Mouse (Mus musculus) CH12.LX (cell line): ENCODE measurements at regions not wholly inside any gene's neighbourhood (a gene's known extent, or its start where the extent isn't known, plus 50 kb on each side); places are given as distances from the start of the nearest gene placed in this dataset.

ENCODE experiments used
- DNase-seq: peaks from one replicate; pipeline ENCODE4 v3.0.0-alpha.2; 2013; ENCODE audit errors: extremely low read depth
- H3K27ac ChIP-seq: 2 replicates; pipeline ENCODE4 v1.5.1; 2012; ENCODE audit warnings: low read depth, mild to moderate bottlenecking, control low read depth, moderate library complexity; ENCODE audit not compliant: insufficient read depth
- H3K27me3 ChIP-seq: replicated peaks from 2 replicates; pipeline ENCODE3; 2012; ENCODE audit warnings: inconsistent platforms
- H3K36me3 ChIP-seq, 2 experiments: replicated peaks in 1 of 2; 2 replicates each; pipeline versions ENCODE3 to v1.6.1; 2012; ENCODE audit warnings: inconsistent platforms in 1 of 2, low read length in 1 of 2, mild to moderate bottlenecking in 1 of 2, mixed read lengths in 1 of 2, moderate library complexity in 1 of 2; ENCODE audit not compliant: control insufficient read depth in 1 of 2, insufficient read depth in 1 of 2
- H3K4me1 ChIP-seq, 2 experiments: 2 replicates each; pipeline ENCODE4 v1.6.1; 2012; ENCODE audit warnings: inconsistent platforms in 1 of 2, moderate library complexity in 1 of 2; ENCODE audit not compliant: insufficient read depth in 2 of 2, control insufficient read depth in 1 of 2
- H3K4me2 ChIP-seq: 2 replicates; pipeline ENCODE4 v1.6.1; 2012; ENCODE audit warnings: low read depth, mild to moderate bottlenecking, control low read depth; ENCODE audit not compliant: poor library complexity, insufficient read depth, severe bottlenecking
- H3K4me3 ChIP-seq, 3 experiments: fragments of 150-350 bp in 1 of 3; sonication (generic) in 1 of 3; replicated peaks in 1 of 3; 2 replicates each; pipeline versions ENCODE3 to v1.5.1; 2011 to 2012; ENCODE audit warnings: low read depth in 2 of 3, low read length in 2 of 3, mild to moderate bottlenecking in 2 of 3, moderate library complexity in 2 of 3, control low read depth in 1 of 3, improper control_type of control experiment in 1 of 3, inconsistent platforms in 1 of 3, mixed read lengths in 1 of 3; ENCODE audit not compliant: poor library complexity in 1 of 3
- H3K79me2 ChIP-seq: replicated peaks from 2 replicates; pipeline ENCODE4 v1.6.1; 2012; ENCODE audit warnings: mild to moderate bottlenecking, moderate library complexity; ENCODE audit not compliant: control insufficient read depth, poor library complexity, insufficient read depth, severe bottlenecking; ENCODE audit errors: extremely low read depth
- H3K9ac ChIP-seq: 2 replicates; pipeline ENCODE4 v1.6.1; 2012; ENCODE audit warnings: low read depth, mild to moderate bottlenecking, control low read depth, moderate library complexity; ENCODE audit not compliant: insufficient read depth
- H3K9me3 ChIP-seq: replicated peaks from 2 replicates; pipeline ENCODE3; 2012; ENCODE audit warnings: low read length, inconsistent platforms, mixed read lengths
- CHD1 ChIP-seq: IDR thresholded peaks from 2 replicates; pipeline ENCODE4 v1.6.1; 2012; ENCODE audit warnings: low read depth, low read length, improper control_type of control experiment, inconsistent platforms
- CHD2 ChIP-seq: IDR thresholded peaks from 2 replicates; pipeline ENCODE4 v1.6.1; 2011; ENCODE audit warnings: low read length, improper control_type of control experiment
- ELF1 ChIP-seq: IDR thresholded peaks from 2 replicates; pipeline ENCODE4 v1.6.1; 2014; ENCODE audit warnings: low read depth, mild to moderate bottlenecking, inconsistent platforms, low read length, improper control_type of control experiment
- EP300 ChIP-seq: IDR thresholded peaks from 2 replicates; pipeline ENCODE4 v1.6.1; 2011; ENCODE audit warnings: low read length, improper control_type of control experiment
- ETS1 ChIP-seq: conservative IDR thresholded peaks from 2 replicates; pipeline ENCODE4 v1.6.1; 2012; ENCODE audit warnings: low read depth, mild to moderate bottlenecking, inconsistent platforms, low read length, improper control_type of control experiment, moderate library complexity
- GABPA ChIP-seq: IDR thresholded peaks from 2 replicates; pipeline ENCODE4 v1.6.1; 2012; ENCODE audit warnings: low read depth, low read length, improper control_type of control experiment, inconsistent platforms; ENCODE audit not compliant: insufficient replicate concordance
- HCFC1 ChIP-seq: IDR thresholded peaks from 2 replicates; pipeline ENCODE4 v1.6.1; 2012; ENCODE audit warnings: low read depth, mild to moderate bottlenecking, inconsistent platforms, low read length, improper control_type of control experiment
- JUN ChIP-seq: IDR thresholded peaks from 2 replicates; pipeline ENCODE4 v1.6.1; 2011; ENCODE audit warnings: low read depth, mild to moderate bottlenecking, low read length, improper control_type of control experiment, moderate library complexity; ENCODE audit not compliant: insufficient read depth
- KAT2A ChIP-seq: IDR thresholded peaks from 2 replicates; pipeline ENCODE4 v1.6.1; 2012; ENCODE audit warnings: low read length, improper control_type of control experiment, inconsistent platforms; ENCODE audit not compliant: insufficient replicate concordance
- MAX ChIP-seq: IDR thresholded peaks from 2 replicates; pipeline ENCODE4 v1.6.1; 2011; ENCODE audit warnings: low read length, improper control_type of control experiment
- MAZ ChIP-seq: IDR thresholded peaks from 2 replicates; pipeline ENCODE4 v1.6.1; 2012; ENCODE audit warnings: low read depth, mild to moderate bottlenecking, inconsistent platforms, low read length, improper control_type of control experiment, moderate library complexity
- MEF2A ChIP-seq: IDR thresholded peaks from 2 replicates; pipeline ENCODE4 v1.6.1; 2014; ENCODE audit warnings: low read depth, mild to moderate bottlenecking, inconsistent platforms, low read length, improper control_type of control experiment, borderline replicate concordance
- MXI1 ChIP-seq: IDR thresholded peaks from 2 replicates; pipeline ENCODE4 v1.6.1; 2011; ENCODE audit warnings: mild to moderate bottlenecking, low read depth, low read length, improper control_type of control experiment
- NELFE ChIP-seq: IDR thresholded peaks from 2 replicates; pipeline ENCODE4 v1.6.1; 2011; ENCODE audit warnings: low read depth, low read length, improper control_type of control experiment
- NRF1 ChIP-seq: IDR thresholded peaks from 2 replicates; pipeline ENCODE4 v1.6.1; 2014; ENCODE audit warnings: low read depth, mild to moderate bottlenecking, inconsistent platforms, low read length, improper control_type of control experiment, moderate library complexity
- PAX5 ChIP-seq: IDR thresholded peaks from 2 replicates; pipeline ENCODE4 v1.6.1; 2012; ENCODE audit warnings: low read length, inconsistent platforms, mixed read lengths
- POLR2A ChIP-seq: IDR thresholded peaks from 2 replicates; pipeline ENCODE4 v1.6.1; 2011; ENCODE audit warnings: low read depth, mild to moderate bottlenecking, improper control_type of control experiment, low read length
- POLR2AphosphoS2 ChIP-seq: IDR thresholded peaks from 2 replicates; pipeline ENCODE4 v1.6.1; 2011; ENCODE audit warnings: low read depth, low read length, improper control_type of control experiment
- RAD21 ChIP-seq: IDR thresholded peaks from 2 replicates; pipeline ENCODE4 v1.6.1; 2011; ENCODE audit warnings: low read depth, mild to moderate bottlenecking, low read length, improper control_type of control experiment, moderate library complexity
- RCOR1 ChIP-seq: conservative IDR thresholded peaks from 2 replicates; pipeline ENCODE4 v1.6.1; 2012; ENCODE audit warnings: low read depth, mild to moderate bottlenecking, inconsistent platforms, low read length, improper control_type of control experiment
- SIN3A ChIP-seq: IDR thresholded peaks from 2 replicates; pipeline ENCODE4 v1.6.1; 2012; ENCODE audit warnings: low read length, improper control_type of control experiment, inconsistent platforms
- SMC3 ChIP-seq: IDR thresholded peaks from 2 replicates; pipeline ENCODE4 v1.6.1; 2011; ENCODE audit warnings: low read depth, low read length, improper control_type of control experiment
- TCF12 ChIP-seq: IDR thresholded peaks from 2 replicates; pipeline ENCODE4 v1.6.1; 2014; ENCODE audit warnings: low read depth, mild to moderate bottlenecking, inconsistent platforms, low read length, improper control_type of control experiment
- USF1 ChIP-seq: IDR thresholded peaks from 2 replicates; pipeline ENCODE4 v1.6.1; 2014; ENCODE audit warnings: low read depth, mild to moderate bottlenecking, inconsistent platforms, low read length, improper control_type of control experiment
- USF2 ChIP-seq: conservative IDR thresholded peaks from 2 replicates; pipeline ENCODE4 v1.6.1; 2011; ENCODE audit warnings: low read depth, low read length, improper control_type of control experiment
- ZKSCAN1 ChIP-seq: IDR thresholded peaks from 2 replicates; pipeline ENCODE4 v1.6.1; 2012; ENCODE audit warnings: low read depth, inconsistent platforms, low read length, improper control_type of control experiment, borderline replicate concordance
- ZMIZ1 ChIP-seq: IDR thresholded peaks from 2 replicates; pipeline ENCODE4 v1.6.1; 2012; ENCODE audit warnings: low read depth, mild to moderate bottlenecking, inconsistent platforms, low read length, improper control_type of control experiment
- ZNF384 ChIP-seq: IDR thresholded peaks from 2 replicates; pipeline ENCODE4 v1.6.1; 2012; ENCODE audit warnings: low read depth, low read length, improper control_type of control experiment, inconsistent platforms
- dilution Hi-C: fragments of 300-500 bp; cut with MboI; formaldehyde crosslinking; loops from 2 replicates; pipeline ENCODE4 v1.14.3; 2020; ENCODE audit warnings: low sequenced_read_pairs; ENCODE audit not compliant: extremely low pct_unique_long_range_greater_than_20kb, extremely low pct_ligation_motif_present
- in situ Hi-C: fragments of 300-500 bp; cut with MboI; formaldehyde crosslinking; loops from 3 replicates; pipeline ENCODE4 v1.14.3; 2019; ENCODE audit warnings: low sequenced_read_pairs, low pct_ligation_motif_present, low pct_unique_long_range_greater_than_20kb, mixed read lengths

DNA sequence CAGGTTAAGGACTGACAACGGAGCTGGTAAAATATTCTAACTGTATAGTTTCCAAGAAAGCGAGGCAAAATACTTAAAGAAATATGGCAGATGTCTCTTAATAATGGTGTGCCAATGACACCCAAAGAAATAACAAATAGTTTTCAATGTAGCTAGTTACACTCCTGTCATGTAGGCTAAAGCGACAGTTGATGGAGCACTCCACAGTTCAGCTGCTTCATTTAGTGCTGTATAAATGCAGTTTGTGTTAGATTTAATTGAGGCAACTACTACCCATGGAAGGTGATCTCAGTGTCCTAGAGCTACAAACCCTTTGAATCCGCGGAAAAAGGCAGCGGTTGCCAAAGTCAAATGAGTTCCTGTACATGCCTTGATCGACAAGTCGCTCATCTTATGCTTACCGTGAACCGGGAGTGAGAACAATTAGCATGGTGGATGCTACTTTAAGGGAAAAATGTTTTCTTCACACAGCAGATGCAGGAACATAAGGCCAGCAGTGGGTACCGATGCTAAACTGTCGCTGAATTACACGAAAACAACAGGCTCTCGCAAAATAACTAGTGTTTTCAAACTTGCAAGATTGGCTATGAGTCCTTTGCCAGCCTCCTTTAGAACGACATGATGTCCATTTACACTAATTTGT lies 961.4 kb downstream of the Mat2b start:
- in situ Hi-C loops = no loop called here
- no peak overlapping the region for H3K4me2 ChIP-seq
- peaks cover 26% of the 10 kb centered on the region for H3K9me3 ChIP-seq
- TF ChIP-seq EP300 = no peak
- no peak for DNase-seq
- no peak overlapping the region for H3K9ac ChIP-seq
- no peaks in the 10 kb centered on the region for H3K27me3 ChIP-seq
- H3K4me1 ChIP-seq = no peaks in the 10 kb centered on the region
- H3K79me2 ChIP-seq = no peaks in the 10 kb centered on the region
- no peaks in the 10 kb centered on the region for H3K36me3 ChIP-seq
- dilution Hi-C loops = no loop called here
- H3K4me3 ChIP-seq = no peak overlapping the region
- no peak overlapping the region for H3K27ac ChIP-seq

DNA sequence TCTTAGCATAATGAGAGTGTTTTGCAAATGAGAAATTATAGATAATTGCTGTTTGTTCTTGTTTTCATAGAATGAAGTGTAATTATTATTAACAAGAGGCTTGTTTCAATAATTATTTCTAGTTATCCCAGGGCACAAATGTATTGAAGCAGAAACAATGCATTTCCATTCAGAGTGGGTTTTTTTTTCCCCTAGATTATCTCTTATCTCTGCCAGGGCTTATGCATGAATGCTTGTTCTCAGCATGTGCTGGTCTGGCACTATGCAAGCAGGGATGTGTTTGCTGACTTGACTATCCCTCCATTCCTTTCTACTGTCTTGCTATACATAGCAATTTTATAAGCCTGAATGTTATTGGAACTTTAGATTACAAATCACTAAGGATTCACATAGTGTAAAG lies 971.4 kb downstream of the Mat2b start:
- dilution Hi-C loops = no loop called here
- DNase-seq = no peak
- H3K4me3 ChIP-seq = no peak overlapping the region

DNA sequence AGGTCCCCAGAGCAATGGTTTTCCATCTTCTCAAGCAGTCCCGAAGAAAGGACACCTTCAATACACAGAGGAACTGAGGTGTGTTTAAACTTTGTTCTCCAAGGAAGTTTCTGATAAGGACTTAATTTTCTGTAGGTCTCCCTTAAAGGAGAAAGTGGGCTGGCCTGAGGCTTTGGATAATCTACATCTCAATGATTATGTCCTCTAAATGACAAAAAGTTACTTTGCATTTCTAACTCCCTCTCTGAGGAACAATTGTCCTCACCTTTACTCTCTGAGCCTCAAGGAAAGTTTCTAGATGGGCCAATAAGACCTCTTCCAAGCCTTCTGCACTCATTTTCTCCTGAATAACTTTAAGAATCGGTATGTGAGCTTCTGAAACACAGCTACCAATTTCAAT lies 1016.5 kb downstream of the Mat2b start:
- in situ Hi-C loops = no loop called here
- TF ChIP-seq ELF1 (no peak), RAD21 (no peak), TCF12 (no peak), JUN (no peak), MAZ (no peak), NRF1 (no peak), MXI1 (no peak), ETS1 (no peak), POLR2AphosphoS2 (no peak), ZMIZ1 (no peak), MAX (no peak), RCOR1 (no peak), GABPA (no peak), SIN3A (no peak), ZNF384 (no peak), PAX5 (no peak), USF1 (no peak), ZKSCAN1 (no peak), HCFC1 (no peak)
- TF ChIP-seq, all 38 proteins: peak for 0
- no peaks in the 10 kb centered on the region for H3K4me1 ChIP-seq
- H3K9me3 ChIP-seq = peaks cover 40% of the 10 kb centered on the region
- no peak overlapping the region for H3K27ac ChIP-seq
- dilution Hi-C loops = no loop called here
- no peaks in the 10 kb centered on the region for H3K27me3 ChIP-seq
- H3K4me3 ChIP-seq = no peak overlapping the region
- no peak overlapping the region for H3K4me2 ChIP-seq
- H3K79me2 ChIP-seq = no peaks in the 10 kb centered on the region
- no peak overlapping the region for H3K9ac ChIP-seq
- H3K36me3 ChIP-seq = no peaks in the 10 kb centered on the region
- no peak for DNase-seq

More for the DNA sequence above, 971.4 kb downstream of the Mat2b start:
- no peak for TF ChIP-seq MAZ
- no peak for TF ChIP-seq ZNF384
- no peak for TF ChIP-seq CHD1
- no peak for TF ChIP-seq SMC3
- no peak for TF ChIP-seq ETS1
- no peak for TF ChIP-seq USF1
- TF ChIP-seq RAD21 = no peak
- no peak for TF ChIP-seq TCF12
- no peak for TF ChIP-seq MEF2A
- TF ChIP-seq USF2 = no peak
- TF ChIP-seq ZMIZ1 = no peak
- TF ChIP-seq MAX = no peak
- no peak for TF ChIP-seq POLR2A
- TF ChIP-seq ZKSCAN1 = no peak
- TF ChIP-seq CHD2 = no peak
- TF ChIP-seq KAT2A = no peak
- no peak for TF ChIP-seq NELFE
- no peak for TF ChIP-seq NRF1
- Histone ChIP-seq H3K4me2 (no peak overlapping the region), H3K9me3 (peaks cover 32% of the 10 kb centered on the region), H3K27ac (no peak overlapping the region), H3K27me3 (no peaks in the 10 kb centered on the region), H3K79me2 (no peaks in the 10 kb centered on the region), H3K4me1 (no peaks in the 10 kb centered on the region), H3K9ac (no peak overlapping the region), H3K36me3 (no peaks in the 10 kb centered on the region)
- in situ Hi-C loops = no loop called here
